Mouse (Mus musculus): Measurements from ENCODE around the gene Tia1. TPM values are rescaled to one million over a fixed set of nuclear protein-coding genes. Genes with fewer than 3 reads are reported as not detected.
A peak's percentile ranks its signal among the peaks of the same experiment; 100 is the strongest.

The Tia1 gene
- polyA plus RNA-seq, 1 experiment from 2014 or later: 232 TPM

DNA sequence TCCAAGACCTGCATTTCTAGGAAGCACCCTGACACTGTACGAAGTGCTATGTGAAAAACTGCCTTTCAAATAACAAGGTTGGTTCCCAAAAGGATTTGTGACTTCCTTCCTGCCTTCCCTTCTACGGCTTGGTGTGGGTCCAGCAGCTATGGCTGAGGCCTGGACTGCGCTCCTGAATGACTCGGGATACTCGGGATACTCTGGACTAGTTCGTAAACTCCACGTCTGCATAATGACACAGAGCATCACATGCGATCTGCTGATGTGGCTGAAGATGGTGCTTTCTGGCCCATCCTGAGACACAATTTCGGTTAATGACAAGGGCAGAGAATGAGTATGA lies 67.7 kb downstream of the Tia1 start:
- ATAC-seq: peak; percentile 55
- Histone ChIP-seq H3K36me3 (ENCODE audit: control insufficient read depth, insufficient read depth, low read length) (peaks cover 8% of the 10 kb centered on the region; the same call in 1 of the 2 replicates), H3K27ac (ENCODE audit: low read depth, low read length) (peak overlapping the region; percentile 85), H3K9ac (ENCODE audit: low read depth, low read length) (peak overlapping the region; percentile 69), H3K4me3 (ENCODE audit: low read length) (peak overlapping the region; percentile 42), H3K4me1 (ENCODE audit: control insufficient read depth, insufficient read depth, low read depth, low read length) (peaks cover 13% of the 10 kb centered on the region), H3K27me3 (replicated peaks; ENCODE audit: control insufficient read depth, insufficient read depth, low read length) (no peaks in the 10 kb centered on the region), H3K4me2 (ENCODE audit: low read length) (peak overlapping the region; percentile 78), H3K9me3 (ENCODE audit: control insufficient read depth, low read length) (no peaks in the 10 kb centered on the region)
- 25% methylated on average over 9 of the region's 9 CpGs for WGBS

DNA sequence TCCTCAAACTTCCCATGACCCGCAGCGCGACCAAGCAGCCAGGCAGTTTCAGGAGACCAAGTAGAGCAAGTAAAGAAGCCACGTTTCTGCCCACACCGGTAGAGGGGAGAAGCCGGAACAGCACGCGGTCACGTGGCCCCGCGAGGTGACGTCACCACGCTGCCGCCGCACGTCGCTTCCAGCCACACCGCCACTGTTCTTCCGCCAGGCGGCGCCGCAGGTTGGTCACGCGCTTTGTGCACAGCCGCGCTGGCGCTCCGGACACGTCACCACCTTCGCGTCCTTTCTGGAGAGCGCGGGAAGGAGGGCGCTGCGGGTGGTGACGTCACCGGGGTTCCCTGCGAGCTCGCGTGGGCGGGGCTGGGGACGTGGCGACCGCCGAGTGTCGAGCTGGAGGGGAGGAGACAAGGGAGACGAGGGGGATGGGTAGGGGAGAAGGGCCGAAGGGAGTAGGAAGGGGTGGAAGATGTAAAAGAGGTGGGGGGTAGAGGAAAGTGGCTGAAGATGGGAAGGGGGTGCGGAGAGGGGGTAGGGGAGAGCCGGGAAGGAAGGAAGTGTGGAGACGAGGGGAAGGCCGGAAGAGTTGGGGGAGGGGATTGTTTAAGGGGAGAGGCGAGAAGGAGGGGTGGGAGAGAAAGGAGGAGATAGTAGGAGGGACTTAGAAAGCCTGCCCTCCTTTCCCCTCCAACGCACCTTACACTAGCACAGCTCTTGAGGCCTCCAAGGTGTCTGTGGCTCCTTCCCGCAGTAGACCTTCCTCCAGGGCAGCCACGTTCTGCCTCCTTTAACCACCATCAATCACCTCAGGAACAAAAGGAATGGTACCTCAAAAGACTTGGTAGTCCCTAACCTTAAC lies 68.3 kb downstream of the Tia1 start:
- H3K4me3 ChIP-seq (ENCODE audit: low read length): peak overlapping the region; percentile 42
- peak overlapping the region; percentile 85 for H3K27ac ChIP-seq (ENCODE audit: low read depth, low read length)
- no peaks in the 10 kb centered on the region for H3K9me3 ChIP-seq (ENCODE audit: control insufficient read depth, low read length)
- peak overlapping the region; percentile 78 for H3K4me2 ChIP-seq (ENCODE audit: low read length)
- H3K9ac ChIP-seq (ENCODE audit: low read depth, low read length): peak overlapping the region; percentile 69
- no peaks in the 10 kb centered on the region for H3K27me3 ChIP-seq (replicated peaks; ENCODE audit: control insufficient read depth, insufficient read depth, low read length)
- ATAC-seq: peak; percentile 95
- peaks cover 6% of the 10 kb centered on the region; the same call in 1 of the 2 replicates for H3K36me3 ChIP-seq (ENCODE audit: control insufficient read depth, insufficient read depth, low read length)
- peaks cover 13% of the 10 kb centered on the region for H3K4me1 ChIP-seq (ENCODE audit: control insufficient read depth, insufficient read depth, low read depth, low read length)
- WGBS: under 1% methylated on average over 56 of the region's 56 CpGs

- peaks cover 13% of the 10 kb centered on the region for H3K4me1 ChIP-seq (ENCODE audit: control insufficient read depth, insufficient read depth, low read depth, low read length)
- ATAC-seq: no peak; the same call in 1 of the 2 replicates
- H3K4me3 ChIP-seq (ENCODE audit: low read length): peak overlapping the region; percentile 42
- no peaks in the 10 kb centered on the region for H3K27me3 ChIP-seq (replicated peaks; ENCODE audit: control insufficient read depth, insufficient read depth, low read length)
- peak overlapping the region; percentile 47 for H3K9ac ChIP-seq (ENCODE audit: low read depth, low read length)
- peak overlapping the region; percentile 82 for H3K27ac ChIP-seq (ENCODE audit: low read depth, low read length)
- peak overlapping the region; percentile 55 for H3K4me2 ChIP-seq (ENCODE audit: low read length)
- 56% methylated on average over 7 of the region's 7 CpGs for WGBS
- no peaks in the 10 kb centered on the region for H3K9me3 ChIP-seq (ENCODE audit: control insufficient read depth, low read length)
- peaks cover 3% of the 10 kb centered on the region; the same call in 1 of the 2 replicates for H3K36me3 ChIP-seq (ENCODE audit: control insufficient read depth, insufficient read depth, low read length)
Observed at GRCm38 (mm10) chr6:86473077-86473476, 69.1 kb downstream of the Tia1 start.

DNA sequence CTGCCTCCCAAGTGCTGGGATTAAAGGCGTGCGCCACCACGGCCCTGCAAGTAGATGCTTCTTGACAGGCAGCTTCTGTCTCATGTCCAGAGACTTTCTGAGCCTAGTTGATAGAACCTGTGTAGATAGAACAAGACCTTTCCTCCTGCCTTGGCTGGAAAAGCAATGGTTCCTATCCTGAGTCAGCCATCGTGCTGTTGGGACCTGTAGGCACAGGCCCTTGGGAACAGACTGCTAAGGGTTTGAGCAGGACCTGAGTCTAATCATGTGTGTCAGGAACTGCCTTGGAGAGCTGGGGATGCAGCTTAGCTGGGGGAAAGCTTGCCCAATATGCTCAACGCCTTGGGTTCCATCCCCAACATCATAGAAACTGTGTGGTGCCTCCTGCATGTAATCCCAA lies 70.1 kb downstream of the Tia1 start:
- no peak for ATAC-seq
- H3K9ac ChIP-seq (ENCODE audit: low read depth, low read length): no peak overlapping the region
- no peak overlapping the region for H3K4me3 ChIP-seq (ENCODE audit: low read length)
- peaks cover 3% of the 10 kb centered on the region; the same call in 1 of the 2 replicates for H3K36me3 ChIP-seq (ENCODE audit: control insufficient read depth, insufficient read depth, low read length)
- H3K4me1 ChIP-seq (ENCODE audit: control insufficient read depth, insufficient read depth, low read depth, low read length): peaks cover 13% of the 10 kb centered on the region
- H3K27ac ChIP-seq (ENCODE audit: low read depth, low read length): no peak overlapping the region
- H3K4me2 ChIP-seq (ENCODE audit: low read length): no peak overlapping the region
- 94% methylated on average over 5 of the region's 5 CpGs for WGBS
- H3K9me3 ChIP-seq (ENCODE audit: control insufficient read depth, low read length): no peaks in the 10 kb centered on the region
- no peaks in the 10 kb centered on the region for H3K27me3 ChIP-seq (replicated peaks; ENCODE audit: control insufficient read depth, insufficient read depth, low read length)

- ATAC-seq: no peak
- Histone ChIP-seq H3K36me3 (ENCODE audit: control insufficient read depth, insufficient read depth, low read length) (no peaks in the 10 kb centered on the region; the same call in 1 of the 2 replicates), H3K9me3 (ENCODE audit: control insufficient read depth, low read length) (no peaks in the 10 kb centered on the region), H3K27ac (ENCODE audit: low read depth, low read length) (no peak overlapping the region), H3K4me2 (ENCODE audit: low read length) (no peak overlapping the region), H3K4me3 (ENCODE audit: low read length) (no peak overlapping the region), H3K27me3 (replicated peaks; ENCODE audit: control insufficient read depth, insufficient read depth, low read length) (no peaks in the 10 kb centered on the region), H3K4me1 (ENCODE audit: control insufficient read depth, insufficient read depth, low read depth, low read length) (peaks cover 13% of the 10 kb centered on the region), H3K9ac (ENCODE audit: low read depth, low read length) (no peak overlapping the region)
Observed at GRCm38 (mm10) chr6:86474646-86475181, 70.7 kb downstream of the Tia1 start.

DNA sequence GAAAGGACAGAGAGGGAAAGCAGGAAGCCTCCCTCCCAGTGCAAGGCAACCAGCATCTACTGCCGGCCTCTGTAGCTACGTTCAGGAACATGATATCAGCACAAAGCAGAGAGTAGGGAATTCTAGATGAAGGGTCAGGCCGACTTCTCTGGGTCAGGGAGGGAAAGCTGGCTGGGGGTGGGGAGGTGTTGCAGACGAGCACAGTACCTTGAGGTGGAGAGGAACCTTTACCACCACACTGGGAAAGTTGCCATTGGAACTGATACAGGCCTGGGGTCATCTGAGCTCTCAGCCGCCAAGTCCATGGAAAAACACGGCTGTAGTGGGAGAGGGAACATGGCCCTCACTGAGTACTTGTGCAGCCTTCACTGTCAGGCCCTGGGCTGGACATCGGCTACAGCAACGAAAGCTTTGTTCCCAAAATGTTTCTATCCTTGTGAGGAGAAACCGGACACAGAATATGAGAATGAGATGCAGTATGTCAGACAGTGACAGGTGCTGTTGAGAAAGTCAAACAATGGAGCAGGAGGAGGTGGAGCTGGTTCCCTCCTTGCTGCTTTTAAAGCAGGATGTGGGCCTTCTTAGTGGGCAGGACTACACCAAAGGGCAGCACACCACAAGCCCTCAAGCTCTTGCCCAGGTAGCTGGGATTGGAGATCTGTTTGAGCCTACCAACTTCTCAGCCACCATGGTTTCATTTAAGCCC lies 71.6 kb downstream of the Tia1 start:
- H3K27ac ChIP-seq (ENCODE audit: low read depth, low read length): no peak overlapping the region
- H3K9me3 ChIP-seq (ENCODE audit: control insufficient read depth, low read length): no peaks in the 10 kb centered on the region
- no peak overlapping the region for H3K4me3 ChIP-seq (ENCODE audit: low read length)
- no peak overlapping the region for H3K4me2 ChIP-seq (ENCODE audit: low read length)
- H3K9ac ChIP-seq (ENCODE audit: low read depth, low read length): no peak overlapping the region
- ATAC-seq: no peak
- peaks cover 13% of the 10 kb centered on the region for H3K4me1 ChIP-seq (ENCODE audit: control insufficient read depth, insufficient read depth, low read depth, low read length)
- H3K27me3 ChIP-seq (replicated peaks; ENCODE audit: control insufficient read depth, insufficient read depth, low read length): no peaks in the 10 kb centered on the region
- 84% methylated on average over 9 of the region's 9 CpGs for WGBS
- no peaks in the 10 kb centered on the region for H3K36me3 ChIP-seq (ENCODE audit: control insufficient read depth, insufficient read depth, low read length)

GRCm38 (mm10) chr6:86476931-86477330 lies 72.9 kb downstream of the Tia1 start:
- no peak overlapping the region for H3K4me3 ChIP-seq (ENCODE audit: low read length)
- peaks cover 9% of the 10 kb centered on the region for H3K4me1 ChIP-seq (ENCODE audit: control insufficient read depth, insufficient read depth, low read depth, low read length)
- no peak overlapping the region for H3K4me2 ChIP-seq (ENCODE audit: low read length)
- no peak overlapping the region for H3K9ac ChIP-seq (ENCODE audit: low read depth, low read length)
- H3K27me3 ChIP-seq (replicated peaks; ENCODE audit: control insufficient read depth, insufficient read depth, low read length): no peaks in the 10 kb centered on the region
- no peak overlapping the region for H3K27ac ChIP-seq (ENCODE audit: low read depth, low read length)
- ATAC-seq: no peak
- H3K36me3 ChIP-seq (ENCODE audit: control insufficient read depth, insufficient read depth, low read length): no peaks in the 10 kb centered on the region
- WGBS: 84% methylated on average over 5 of the region's 5 CpGs
- H3K9me3 ChIP-seq (ENCODE audit: control insufficient read depth, low read length): no peaks in the 10 kb centered on the region

- Histone ChIP-seq H3K4me3 (ENCODE audit: low read length) (no peak overlapping the region), H3K27ac (ENCODE audit: low read depth, low read length) (peak overlapping the region; percentile 45; the same call in 1 of the 2 replicates), H3K36me3 (ENCODE audit: control insufficient read depth, insufficient read depth, low read length) (no peaks in the 10 kb centered on the region), H3K27me3 (replicated peaks; ENCODE audit: control insufficient read depth, insufficient read depth, low read length) (no peaks in the 10 kb centered on the region), H3K4me2 (ENCODE audit: low read length) (no peak overlapping the region), H3K4me1 (ENCODE audit: control insufficient read depth, insufficient read depth, low read depth, low read length) (no peaks in the 10 kb centered on the region; the same call in 1 of the 2 replicates), H3K9me3 (ENCODE audit: control insufficient read depth, low read length) (no peaks in the 10 kb centered on the region), H3K9ac (ENCODE audit: low read depth, low read length) (no peak overlapping the region)
- WGBS: 55% methylated on average over 3 of the region's 3 CpGs
- no peak for ATAC-seq
Observed at GRCm38 (mm10) chr6:86479311-86479710, 75.3 kb downstream of the Tia1 start.

GRCm38 (mm10) chr6:86479816-86480188 lies 75.8 kb downstream of the Tia1 start:
- no peak for ATAC-seq
- no peaks in the 10 kb centered on the region for H3K27me3 ChIP-seq (replicated peaks; ENCODE audit: control insufficient read depth, insufficient read depth, low read length)
- no peak overlapping the region for H3K4me2 ChIP-seq (ENCODE audit: low read length)
- no peak overlapping the region for H3K9ac ChIP-seq (ENCODE audit: low read depth, low read length)
- no peak overlapping the region for H3K27ac ChIP-seq (ENCODE audit: low read depth, low read length)
- H3K4me1 ChIP-seq (ENCODE audit: control insufficient read depth, insufficient read depth, low read depth, low read length): no peaks in the 10 kb centered on the region; the same call in 1 of the 2 replicates
- H3K4me3 ChIP-seq (ENCODE audit: low read length): no peak overlapping the region
- H3K36me3 ChIP-seq (ENCODE audit: control insufficient read depth, insufficient read depth, low read length): no peaks in the 10 kb centered on the region
- no peaks in the 10 kb centered on the region for H3K9me3 ChIP-seq (ENCODE audit: control insufficient read depth, low read length)

Measured in hindbrain, embryonic 16.5 days (tissue).